Mouse (Mus musculus) neutrophil, adult 5-6 weeks (primary cell): ENCODE data around the gene Nsmce4a. TPM values are rescaled to one million over a fixed set of nuclear protein-coding genes. Genes with fewer than 3 reads are reported as not detected.
"Not testable (repeated sequence)": the region's sequence is repeated elsewhere in the genome, so short reads cannot be mapped to it uniquely, and the experiment has no call there.

Experiments
- ATAC-seq: fragments of 151-379, 151-347 bp; 2 replicates; pipeline ENCODE4 v1.8.0; 2017; ENCODE audit warnings: mild to moderate bottlenecking, moderate TSS enrichment; ENCODE audit not compliant: insufficient number of reproducible peaks, poor library complexity, low FRiP score, severe bottlenecking; ENCODE audit errors: extremely low read depth
- total RNA-seq: library from RNA; stranded (forward); fragments of 200-1000 nt; gene quantifications from 2 replicates; pipeline ENCODE4 v1.2.3, GENCODE M21; 2017

Nsmce4a gene
- total RNA-seq: 155 and 165 TPM in 2 replicates

DNA sequence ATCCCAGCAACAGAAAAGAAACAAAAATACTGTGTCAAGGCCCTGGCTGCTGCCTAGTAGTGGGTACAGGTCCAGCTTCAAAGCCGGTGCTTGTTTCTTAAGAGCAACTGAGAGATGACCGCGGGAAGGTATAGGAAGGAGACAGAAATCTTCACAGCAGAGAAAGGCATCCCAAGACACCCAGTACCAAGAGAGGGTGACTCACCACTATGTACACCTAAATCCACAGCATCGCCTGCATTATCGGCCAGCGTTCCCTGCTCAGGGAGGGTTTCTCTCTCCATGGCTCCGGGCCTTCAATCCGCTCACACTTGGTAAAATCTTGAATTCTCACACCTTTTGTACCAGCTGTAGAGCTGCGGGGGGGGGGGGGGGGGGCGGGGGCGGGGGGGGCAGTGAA is at the start of gene Nsmce4a:
Gene Nsmce4a, minus strand, starts transcription at position 298 of the 400 bp plus-strand sequence.
- ATAC-seq: no peak

- no peak for ATAC-seq
Measured at GRCm38 (mm10) chr7:130622359-130622758, 49.4 kb upstream of the Nsmce4a start.

GRCm38 (mm10) chr7:130621953-130622352 is 49.0 kb upstream of the Nsmce4a start:
- no peak for ATAC-seq

GRCm38 (mm10) chr7:130621068-130621467 is 48.1 kb upstream of the Nsmce4a start:
- ATAC-seq: no peak

DNA sequence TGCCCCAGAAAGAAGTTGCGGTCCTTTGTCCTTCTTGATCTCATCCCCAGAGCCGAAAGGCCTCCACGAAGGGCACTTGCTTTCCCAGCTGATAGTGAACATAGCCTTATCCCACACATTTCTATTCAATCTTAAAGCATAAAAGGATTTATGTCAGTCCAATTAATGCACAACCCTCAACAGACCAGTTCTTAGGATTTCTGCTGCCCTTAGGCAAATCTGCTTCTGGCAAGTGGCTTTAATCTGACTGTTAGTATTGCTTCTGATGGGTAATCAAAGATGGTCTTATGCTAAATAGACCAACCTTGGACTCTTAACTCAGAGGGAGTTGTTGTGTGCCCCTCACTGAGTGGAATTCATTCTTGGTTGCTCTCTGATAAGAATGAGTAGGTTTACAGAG is 44.7 kb upstream of the Nsmce4a start:
- ATAC-seq: no peak

GRCm38 (mm10) chr7:130613973-130614372 is 41.1 kb upstream of the Nsmce4a start:
- ATAC-seq: no peak

DNA sequence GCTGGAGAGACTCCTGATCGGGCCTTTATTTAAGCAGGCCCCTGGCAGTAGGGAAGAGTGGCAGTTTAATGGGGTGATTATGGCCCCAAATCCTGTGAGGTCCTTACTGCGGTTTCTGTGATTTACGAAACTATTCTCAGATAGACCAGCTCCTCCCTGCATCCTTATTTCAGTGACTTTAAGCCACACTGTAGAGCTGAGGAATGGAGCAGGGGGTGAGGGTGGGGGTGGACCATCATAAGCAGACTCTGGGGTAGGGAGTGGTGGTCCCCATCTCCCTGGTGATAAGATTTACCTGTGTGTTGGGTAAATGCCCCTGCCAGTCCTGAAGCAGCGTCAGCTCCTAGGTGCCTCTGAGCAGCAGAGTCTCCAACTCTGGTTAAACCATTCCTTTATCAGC is 34.0 kb upstream of the Nsmce4a start:
- ATAC-seq: no peak

DNA sequence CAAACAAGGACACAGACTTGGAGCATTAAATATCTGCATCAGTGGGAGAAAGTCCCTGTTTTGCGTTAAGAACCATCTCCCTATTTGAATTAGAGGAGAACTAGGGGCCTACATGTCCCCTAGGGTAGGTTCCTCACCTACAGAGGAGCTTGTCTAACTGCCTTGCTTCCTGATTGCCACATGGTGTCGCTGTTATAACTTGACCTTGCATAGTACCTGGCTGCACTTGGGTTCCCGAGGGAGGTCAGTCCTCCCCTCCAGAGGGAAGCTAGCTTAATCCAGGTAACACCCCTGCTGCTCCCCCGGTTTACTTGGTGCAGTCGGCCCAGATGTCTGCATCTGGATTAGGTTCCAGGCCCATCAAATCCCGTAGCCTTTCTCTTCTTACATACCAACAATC is 32.2 kb upstream of the Nsmce4a start:
- no peak for ATAC-seq

GRCm38 (mm10) chr7:130604390-130604789 is 31.5 kb upstream of the Nsmce4a start:
- no peak for ATAC-seq

DNA sequence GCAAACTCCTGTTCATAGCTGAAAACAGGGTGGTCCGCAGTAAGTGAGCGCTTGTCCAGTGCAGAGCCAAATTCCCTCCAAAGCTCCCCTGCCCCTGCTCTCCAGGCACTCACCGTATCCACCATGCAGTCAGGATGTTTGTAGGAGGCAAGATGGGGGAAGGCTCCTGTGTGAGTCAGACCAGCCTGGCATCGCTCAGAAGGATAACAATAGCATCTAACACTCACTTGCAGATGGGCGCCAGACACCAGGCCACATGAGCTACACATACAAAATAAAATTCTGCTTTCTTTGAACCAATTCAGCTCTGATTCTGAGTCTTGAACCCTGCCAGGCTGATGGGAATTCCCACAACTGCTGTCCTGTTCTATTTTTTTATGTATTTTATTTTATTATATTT is 30.6 kb upstream of the Nsmce4a start:
- no peak for ATAC-seq

DNA sequence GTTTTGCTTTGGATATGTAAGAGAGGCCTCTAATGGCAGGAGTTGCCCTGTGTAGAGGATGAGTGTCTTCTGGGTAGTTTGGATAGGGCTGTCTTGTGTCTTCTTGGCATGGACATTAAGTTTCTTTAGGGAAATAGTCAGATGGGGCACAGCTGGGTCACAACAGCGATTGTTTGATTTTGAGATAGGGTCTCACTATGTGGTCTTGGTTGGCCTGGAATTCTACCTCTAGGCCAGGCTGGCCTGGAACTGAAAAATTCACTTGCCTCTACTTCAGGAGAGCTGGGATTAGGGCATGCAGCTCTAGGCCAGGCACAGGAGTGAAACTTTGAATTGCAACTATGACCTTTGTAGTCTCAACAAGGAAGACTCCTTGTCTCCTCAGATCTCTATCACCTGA is 29.9 kb upstream of the Nsmce4a start:
- no peak for ATAC-seq

GRCm38 (mm10) chr7:130600546-130600945 is 27.6 kb upstream of the Nsmce4a start:
- no peak for ATAC-seq

DNA sequence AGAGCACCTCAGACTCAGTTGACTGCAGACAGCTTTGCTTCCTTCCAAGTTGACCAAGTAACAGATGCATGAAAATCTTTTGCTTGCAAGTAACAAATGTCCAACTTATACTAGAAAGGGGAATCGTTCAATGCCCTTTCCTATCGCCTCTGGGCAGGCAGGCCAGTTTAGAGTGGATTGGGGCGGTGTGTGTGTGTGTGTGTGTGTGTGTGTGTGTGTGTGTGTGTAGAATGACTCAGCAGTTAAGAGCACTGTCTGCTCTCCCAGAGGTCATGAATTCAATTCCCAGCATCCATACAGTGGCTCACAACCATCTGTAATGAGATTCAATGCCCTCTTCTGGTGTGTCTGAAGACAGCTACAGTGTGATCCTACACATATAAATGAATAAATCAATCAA is 27.2 kb upstream of the Nsmce4a start:
- ATAC-seq: no peak

- ATAC-seq: no peak
Measured at GRCm38 (mm10) chr7:130597546-130597945, 24.6 kb upstream of the Nsmce4a start.

GRCm38 (mm10) chr7:130596079-130596855 is 23.3 kb upstream of the Nsmce4a start:
- not testable (repeated sequence) for ATAC-seq

- not testable (repeated sequence) for ATAC-seq
Measured at GRCm38 (mm10) chr7:130593375-130594239, 20.7 kb upstream of the Nsmce4a start.

DNA sequence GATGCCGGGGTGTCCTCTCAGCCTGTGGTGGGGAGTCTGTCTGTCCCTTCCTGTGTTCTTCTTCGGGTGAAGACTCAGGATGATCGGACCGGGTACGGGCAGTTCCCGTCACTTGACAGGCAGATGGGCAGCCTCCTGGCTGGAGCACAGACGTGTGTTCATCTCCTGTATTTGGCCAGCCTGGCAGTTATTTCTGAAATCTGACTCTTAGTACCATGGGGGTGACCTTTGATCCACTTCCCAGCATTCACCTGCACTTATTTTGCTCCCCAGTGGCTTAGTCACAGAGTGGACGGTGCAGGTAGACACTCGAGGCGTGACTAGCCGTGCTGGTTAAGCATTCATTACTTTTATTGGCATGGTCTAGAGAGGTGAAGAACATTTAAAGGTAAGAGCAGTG is 20.1 kb upstream of the Nsmce4a start:
- not testable (repeated sequence) for ATAC-seq

GRCm38 (mm10) chr7:130590845-130591437 is 18.0 kb upstream of the Nsmce4a start:
- ATAC-seq: no peak

DNA sequence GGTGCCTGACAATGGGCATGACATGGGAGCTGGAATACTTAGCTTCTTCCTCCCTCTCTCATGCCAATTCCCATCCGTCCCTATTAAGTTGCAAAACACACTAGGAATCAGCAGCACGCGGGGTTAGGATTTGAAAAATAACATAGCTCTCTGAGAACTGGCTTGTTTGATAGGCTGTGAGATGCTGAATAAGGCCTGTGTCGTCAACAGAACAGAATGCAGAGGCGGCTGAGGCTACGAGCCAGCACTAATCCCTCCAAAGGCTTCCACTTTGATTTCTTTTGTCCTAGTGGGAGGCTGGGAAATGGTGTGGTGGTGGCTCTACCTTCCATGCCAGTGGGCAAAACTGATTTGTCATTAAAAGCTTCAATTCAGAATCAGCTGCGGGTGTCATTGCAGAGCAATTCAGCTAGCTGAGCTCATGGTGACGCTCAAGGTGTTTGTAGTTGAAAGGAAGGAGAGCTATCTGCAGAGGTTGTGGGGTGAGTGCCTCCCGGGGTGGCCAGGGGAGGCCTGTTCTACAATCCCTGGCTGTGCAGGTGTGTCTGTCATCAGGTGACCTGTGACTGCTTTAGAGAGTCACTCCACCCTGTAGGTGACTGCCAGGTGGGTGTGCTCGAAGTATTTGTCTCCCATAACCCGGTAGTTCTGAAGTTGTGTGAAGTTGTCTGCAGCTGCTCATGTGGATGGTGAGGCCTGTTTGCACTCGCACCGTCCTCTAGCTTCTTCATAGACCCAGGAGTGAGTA is 17.3 kb upstream of the Nsmce4a start:
- no peak for ATAC-seq
